Mouse (Mus musculus) testis, postnatal 10 days (tissue): ENCODE measurements at regions not wholly inside any gene's neighbourhood (a gene's known extent, or its start where the extent isn't known, plus 50 kb on each side); places are given as distances from the start of the nearest gene placed in this dataset.

Experiments
- DNase-seq: peaks from one replicate; pipeline ENCODE4 v3.0.0; 2021; ENCODE audit warnings: low spot score

- DNase-seq: no peak
Measured at GRCm38 (mm10) chr13:51299047-51299760, 109.2 kb upstream of the S1pr3 start.

- DNase-seq: no peak
Measured at GRCm38 (mm10) chr13:51301476-51301875, 107.0 kb upstream of the S1pr3 start.

GRCm38 (mm10) chr13:51303112-51303511, 105.3 kb upstream of the S1pr3 start:
- no peak for DNase-seq

GRCm38 (mm10) chr13:51304631-51305030, 103.8 kb upstream of the S1pr3 start:
- DNase-seq: no peak

- DNase-seq: no peak
Measured at GRCm38 (mm10) chr13:51309446-51309845, 99.0 kb upstream of the S1pr3 start.

GRCm38 (mm10) chr13:51310041-51310440, 98.4 kb upstream of the S1pr3 start:
- no peak for DNase-seq

GRCm38 (mm10) chr13:51311679-51312255, 96.7 kb upstream of the S1pr3 start:
- no peak for DNase-seq

GRCm38 (mm10) chr13:51313129-51313850, 95.1 kb upstream of the S1pr3 start:
- DNase-seq: no peak

GRCm38 (mm10) chr13:51314541-51314977, 93.9 kb upstream of the S1pr3 start:
- peak; percentile 53 for DNase-seq

- no peak for DNase-seq
Measured at GRCm38 (mm10) chr13:51315008-51315778, 93.2 kb upstream of the S1pr3 start.

- DNase-seq: no peak
Measured at GRCm38 (mm10) chr13:51315779-51316041, 92.7 kb upstream of the S1pr3 start.

GRCm38 (mm10) chr13:51323058-51323715, 85.3 kb upstream of the S1pr3 start:
- DNase-seq: no peak

- DNase-seq: no peak
Measured at GRCm38 (mm10) chr13:51324714-51325113, 83.7 kb upstream of the S1pr3 start.

GRCm38 (mm10) chr13:51325298-51325697, 83.1 kb upstream of the S1pr3 start:
- DNase-seq: no peak

- no peak for DNase-seq
Measured at GRCm38 (mm10) chr13:51326128-51326527, 82.3 kb upstream of the S1pr3 start.

- DNase-seq: peak; percentile 74
Measured at GRCm38 (mm10) chr13:51328131-51328970, 80.1 kb upstream of the S1pr3 start.

GRCm38 (mm10) chr13:51328971-51329346, 79.5 kb upstream of the S1pr3 start:
- DNase-seq: no peak

GRCm38 (mm10) chr13:51329717-51330116, 78.7 kb upstream of the S1pr3 start:
- DNase-seq: no peak

GRCm38 (mm10) chr13:51332271-51332670, 76.2 kb upstream of the S1pr3 start:
- DNase-seq: no peak

GRCm38 (mm10) chr13:51333481-51333880, 75.0 kb upstream of the S1pr3 start:
- no peak for DNase-seq

- DNase-seq: no peak
Measured at GRCm38 (mm10) chr13:51336726-51337125, 71.7 kb upstream of the S1pr3 start.
